Mouse (Mus musculus) heart, adult 2 months (tissue): ENCODE results near the gene Cnot2.

ENCODE experiments used
- CTCF ChIP-seq: fragments of 200-600 bp; IDR thresholded peaks from 2 replicates; pipeline ENCODE4 v1.8.1; 2022; ENCODE audit warnings: antibody characterized with exemption, mild to moderate bottlenecking, moderate library complexity
- POLR2A ChIP-seq: fragments of 200-500 bp; IDR thresholded peaks from 2 replicates; pipeline ENCODE4 v1.6.1; 2011; ENCODE audit warnings: mild to moderate bottlenecking, low read depth, low read length, control low read depth; ENCODE audit not compliant: insufficient read depth

GRCm38 (mm10) chr10:116461443-116461842, 119.9 kb downstream of the Cnot2 start:
- TF ChIP-seq CTCF (no peak), POLR2A (no peak)
